Mouse (Mus musculus) fibroblast of lung, adult 2 months (primary cell): ENCODE measurements around the gene Tgfb2.

Source experiments
- DNase-seq: peaks from one replicate; pipeline ENCODE4 v3.0.0-alpha.2; 2011; ENCODE audit warnings: low read depth

Tgfb2 gene

GRCm38 (mm10) chr1:186581666-186582065 lies 124.1 kb downstream of the Tgfb2 start:
- DNase-seq, result no peak

- no peak for DNase-seq
Measured at GRCm38 (mm10) chr1:186581114-186581513, 124.7 kb downstream of the Tgfb2 start.

GRCm38 (mm10) chr1:186577302-186577701 lies 128.5 kb downstream of the Tgfb2 start:
- no peak for DNase-seq

GRCm38 (mm10) chr1:186575629-186576028 lies 130.2 kb downstream of the Tgfb2 start:
- DNase-seq, result no peak

- DNase-seq, result no peak
Measured at GRCm38 (mm10) chr1:186575074-186575473, 130.7 kb downstream of the Tgfb2 start.
